Mouse (Mus musculus) neutrophil, adult 5-6 weeks (primary cell): Measurements from ENCODE around the gene Smg1. TPM values are rescaled to one million over a fixed set of nuclear protein-coding genes. Genes with fewer than 3 reads are reported as not detected.

Experiments used
- ATAC-seq: fragments of 151-379, 151-347 bp; 2 replicates; pipeline ENCODE4 v1.8.0; 2017; ENCODE audit warnings: mild to moderate bottlenecking, moderate TSS enrichment; ENCODE audit not compliant: insufficient number of reproducible peaks, poor library complexity, low FRiP score, severe bottlenecking; ENCODE audit errors: extremely low read depth
- total RNA-seq: library from RNA; stranded (forward); fragments of 200-1000 nt; gene quantifications from 2 replicates; pipeline ENCODE4 v1.2.3, GENCODE M21; 2017

Gene Smg1
- total RNA-seq = 169 and 178 TPM in 2 replicates

- peak; percentile 86 for ATAC-seq
Observed at GRCm38 (mm10) chr7:118243453-118244385, at the start of gene Smg1. TSS of gene Smg1 (minus strand) at chr7:118243670.

GRCm38 (mm10) chr7:118283186-118283585 is 39.7 kb upstream of the Smg1 start:
- ATAC-seq = no peak

- no peak for ATAC-seq
Observed at GRCm38 (mm10) chr7:118282543-118282942, 39.1 kb upstream of the Smg1 start.

- ATAC-seq = peak; percentile 72
Observed at GRCm38 (mm10) chr7:118279521-118279920, 36.1 kb upstream of the Smg1 start.

- peak; percentile 78 for ATAC-seq
Observed at GRCm38 (mm10) chr7:118277335-118277910, 34.0 kb upstream of the Smg1 start.

- ATAC-seq = no peak
Observed at GRCm38 (mm10) chr7:118276684-118277334, 33.3 kb upstream of the Smg1 start.

- peak; percentile 30; the same call in 1 of the 2 replicates for ATAC-seq
Observed at GRCm38 (mm10) chr7:118275265-118275664, 31.8 kb upstream of the Smg1 start.

GRCm38 (mm10) chr7:118274851-118275250 is 31.4 kb upstream of the Smg1 start:
- ATAC-seq = no peak

GRCm38 (mm10) chr7:118274169-118274568 is 30.7 kb upstream of the Smg1 start:
- ATAC-seq = no peak

- no peak for ATAC-seq
Observed at GRCm38 (mm10) chr7:118266099-118266498, 22.6 kb upstream of the Smg1 start.

- no peak for ATAC-seq
Observed at GRCm38 (mm10) chr7:118263606-118264005, 20.1 kb upstream of the Smg1 start.

GRCm38 (mm10) chr7:118262409-118262808 is 18.9 kb upstream of the Smg1 start:
- no peak for ATAC-seq

- no peak for ATAC-seq
Observed at GRCm38 (mm10) chr7:118259676-118260305, 16.3 kb upstream of the Smg1 start.

- no peak for ATAC-seq
Observed at GRCm38 (mm10) chr7:118258451-118258850, 15.0 kb upstream of the Smg1 start.

- no peak for ATAC-seq
Observed at GRCm38 (mm10) chr7:118256740-118257139, 13.3 kb upstream of the Smg1 start.

- ATAC-seq = no peak
Observed at GRCm38 (mm10) chr7:118254460-118254859, 11.0 kb upstream of the Smg1 start.

- no peak for ATAC-seq
Observed at GRCm38 (mm10) chr7:118254015-118254414, 10.5 kb upstream of the Smg1 start.

- no peak for ATAC-seq
Observed at GRCm38 (mm10) chr7:118252979-118253378, 9.5 kb upstream of the Smg1 start.

GRCm38 (mm10) chr7:118252349-118252748 is 8.9 kb upstream of the Smg1 start:
- no peak for ATAC-seq
